Mouse (Mus musculus) C2C12 (cell line): ENCODE measurements around the gene 1700001J03Rik. TPM values are rescaled to one million over a fixed set of nuclear protein-coding genes. Genes with fewer than 3 reads are reported as not detected.
"Not testable (repeated sequence)": the region's sequence is repeated elsewhere in the genome, so short reads cannot be mapped to it uniquely, and the experiment has no call there.

Source experiments
- H3K27me3 ChIP-seq: one replicate; pipeline ENCODE4 v1.6.1; 2011; ENCODE audit not compliant: control insufficient read depth, insufficient read depth, insufficient read length
- H3K36me3 ChIP-seq: one replicate; pipeline ENCODE4 v1.6.1; 2011; ENCODE audit not compliant: control insufficient read depth, insufficient read depth
- H3K4me3 ChIP-seq: one replicate; pipeline ENCODE4 v1.5.1; 2011; ENCODE audit warnings: mild to moderate bottlenecking, control low read depth; ENCODE audit not compliant: poor library complexity, insufficient read depth, severe bottlenecking
- H3K79me2 ChIP-seq: one replicate; pipeline ENCODE4 v1.6.1; 2011; ENCODE audit not compliant: control insufficient read depth, insufficient read depth
- H3K79me3 ChIP-seq: one replicate; pipeline ENCODE4 v1.6.1; 2011; ENCODE audit warnings: low read depth, control low read depth
- H3ac ChIP-seq: one replicate; pipeline ENCODE3; 2011; ENCODE audit warnings: low read depth; ENCODE audit not compliant: control insufficient read depth, insufficient read length
- CEBPB ChIP-seq: IDR thresholded peaks from one replicate; pipeline ENCODE4 v1.6.1; 2011; ENCODE audit warnings: low read depth, mild to moderate bottlenecking, control low read depth, moderate library complexity
- CTCF ChIP-seq: IDR thresholded peaks from one replicate; pipeline ENCODE4 v1.5.1; 2011; ENCODE audit not compliant: control insufficient read depth, insufficient read depth, insufficient read length
- FOSL1 ChIP-seq: IDR thresholded peaks from one replicate; pipeline ENCODE4 v1.8.0; 2011; ENCODE audit warnings: mild to moderate bottlenecking, low read length; ENCODE audit not compliant: poor library complexity, insufficient read depth, severe bottlenecking
- MAX ChIP-seq: IDR thresholded peaks from one replicate; pipeline ENCODE4 v1.6.1; 2011; ENCODE audit warnings: mild to moderate bottlenecking, control low read depth
- MYOD1 ChIP-seq: IDR thresholded peaks from one replicate; pipeline ENCODE4 v1.6.1; 2011; ENCODE audit warnings: low read depth; ENCODE audit not compliant: control insufficient read depth, insufficient read length
- MYOG ChIP-seq: IDR thresholded peaks from one replicate; pipeline ENCODE4 v1.6.1; 2011; ENCODE audit not compliant: control insufficient read depth, insufficient read length; ENCODE audit errors: extremely low read depth
- USF1 ChIP-seq: IDR thresholded peaks from one replicate; pipeline ENCODE4 v1.6.1; 2011; ENCODE audit warnings: low read depth, mild to moderate bottlenecking, control low read depth, moderate library complexity
- long read RNA-seq, 2 experiments: library from polyadenylated mRNA; unstranded; transcript quantifications; one replicate each; pipeline ENCODE4 v2.0.0; 2019 to 2020
- polyA plus RNA-seq: library from polyadenylated mRNA; unstranded; fragments of >200 nt; fragmentation: generic; extraction: Trizol; gene quantifications from one replicate; pipeline ENCODE4 v1.2.1, GENCODE M21; 2012; ENCODE audit warnings: missing spikeins

1700001J03Rik gene
- polyA plus RNA-seq = not detected
- long read RNA-seq, experiment 1 = 0 reads
- long read RNA-seq, experiment 2 = 0 reads

GRCm38 (mm10) chr5:146185204-146185603 lies at the start of gene 1700001J03Rik:
1700001J03Rik (minus strand) TSS chr5:146185304.
- H3K79me2 ChIP-seq, H3K79me3 ChIP-seq, H3K4me3 ChIP-seq, H3K36me3 ChIP-seq, H3ac ChIP-seq, H3K27me3 ChIP-seq: not testable (repeated sequence)

GRCm38 (mm10) chr5:146234336-146234735 lies 49.2 kb upstream of the 1700001J03Rik start:
- no peaks in the 10 kb centered on the region for H3K27me3 ChIP-seq
- TF ChIP-seq CTCF (no peak), MYOD1 (no peak), CEBPB (no peak), MYOG (no peak), MAX (no peak), USF1 (no peak), FOSL1 (no peak)
- H3K36me3 ChIP-seq = peaks cover 9% of the 10 kb centered on the region
- H3ac ChIP-seq = no peak overlapping the region
- no peak overlapping the region for H3K4me3 ChIP-seq
- H3K79me3 ChIP-seq = peaks cover 79% of the 10 kb centered on the region
- H3K79me2 ChIP-seq = peaks cover 83% of the 10 kb centered on the region

GRCm38 (mm10) chr5:146232816-146233215 lies 47.7 kb upstream of the 1700001J03Rik start:
- Histone ChIP-seq H3ac (peak overlapping the region; percentile 32), H3K79me3 (peaks cover 64% of the 10 kb centered on the region), H3K36me3 (peaks cover 5% of the 10 kb centered on the region), H3K79me2 (peaks cover 68% of the 10 kb centered on the region), H3K4me3 (peak overlapping the region; percentile 60), H3K27me3 (no peaks in the 10 kb centered on the region)
- TF ChIP-seq USF1 (no peak), CEBPB (no peak), CTCF (no peak), FOSL1 (no peak), MAX (no peak), MYOD1 (no peak), MYOG (no peak)

- peaks cover 61% of the 10 kb centered on the region for H3K79me2 ChIP-seq
- H3K27me3 ChIP-seq = no peaks in the 10 kb centered on the region
- H3ac ChIP-seq = no peak overlapping the region
- peaks cover 5% of the 10 kb centered on the region for H3K36me3 ChIP-seq
- TF ChIP-seq USF1 (no peak), CEBPB (no peak), FOSL1 (no peak), MYOG (no peak), CTCF (no peak), MAX (no peak), MYOD1 (no peak)
- H3K79me3 ChIP-seq = peaks cover 57% of the 10 kb centered on the region
- peak overlapping the region; percentile 60 for H3K4me3 ChIP-seq
Measured at GRCm38 (mm10) chr5:146232056-146232675, 47.1 kb upstream of the 1700001J03Rik start.

GRCm38 (mm10) chr5:146231655-146231996 lies 46.5 kb upstream of the 1700001J03Rik start:
- Histone ChIP-seq H3K79me2 (peaks cover 56% of the 10 kb centered on the region), H3K4me3 (peak overlapping the region; percentile 60), H3ac (peak overlapping the region; percentile 68), H3K36me3 (peaks cover 5% of the 10 kb centered on the region), H3K79me3 (peaks cover 52% of the 10 kb centered on the region), H3K27me3 (no peaks in the 10 kb centered on the region)
- TF ChIP-seq USF1 = no peak
- TF ChIP-seq CEBPB = no peak

- Histone ChIP-seq H3K36me3 (peaks cover 5% of the 10 kb centered on the region), H3K27me3 (no peaks in the 10 kb centered on the region), H3ac (peak within 1 kb of the TSS; percentile 94), H3K4me3 (peak within 1 kb of the TSS; percentile 60), H3K79me3 (peaks cover 46% of the 10 kb centered on the region), H3K79me2 (peaks cover 50% of the 10 kb centered on the region)
- peak; percentile 85 for TF ChIP-seq MAX
- no peak for TF ChIP-seq CTCF
- peak; percentile 14 for TF ChIP-seq USF1
Measured at GRCm38 (mm10) chr5:146230864-146231654, 46.0 kb upstream of the 1700001J03Rik start, which contains the start of gene Cdk8. Cdk8 (plus strand) TSS chr5:146231230.
